Mouse (Mus musculus) cerebellum, adult 2 months (tissue): ENCODE measurements at regions not wholly inside any gene's neighbourhood (a gene's known extent, or its start where the extent isn't known, plus 50 kb on each side); places are given as distances from the start of the nearest gene placed in this dataset.

Source experiments
- CTCF ChIP-seq: fragments of 200-500 bp; IDR thresholded peaks from 2 replicates; pipeline ENCODE4 v1.5.1; 2011; ENCODE audit warnings: low read depth, mild to moderate bottlenecking, control low read depth, low read length, moderate library complexity, borderline replicate concordance; ENCODE audit not compliant: insufficient read depth
- POLR2A ChIP-seq: fragments of 200-500 bp; IDR thresholded peaks from 2 replicates; pipeline ENCODE4 v1.6.1; 2011; ENCODE audit warnings: low read length, control low read depth, borderline replicate concordance; ENCODE audit not compliant: insufficient read depth

GRCm38 (mm10) chr6:104926088-104926487, 433.5 kb downstream of the Cntn6 start:
- TF ChIP-seq CTCF = no peak
- TF ChIP-seq POLR2A = no peak
